Mouse (Mus musculus) forebrain, embryonic 10.5 days (tissue): ENCODE data around the gene Mthfd1l. TPM values are rescaled to one million over a fixed set of nuclear protein-coding genes. Genes with fewer than 3 reads are reported as not detected.

Source experiments
- DNase-seq: peaks from one replicate; pipeline ENCODE4 v3.0.0-alpha.2; 2017; ENCODE audit warnings: low spot score; ENCODE audit errors: extremely low spot score
- H3K27ac ChIP-seq: fragments of 300-500 bp; sonication (generic); 2 replicates; pipeline ENCODE4 v1.5.1; 2016; ENCODE audit warnings: mild to moderate bottlenecking
- H3K27me3 ChIP-seq: fragments of 300-500 bp; sonication (generic); 2 replicates; pipeline ENCODE4 v1.6.1; 2016; ENCODE audit warnings: mild to moderate bottlenecking; ENCODE audit not compliant: poor library complexity, severe bottlenecking
- H3K36me3 ChIP-seq: fragments of 300-500 bp; sonication (generic); replicated peaks from 2 replicates; pipeline ENCODE4 v1.6.1; 2016; ENCODE audit warnings: mild to moderate bottlenecking, moderate library complexity
- H3K4me1 ChIP-seq: fragments of 300-500 bp; sonication (generic); 2 replicates; pipeline ENCODE4 v1.6.1; 2016
- H3K4me3 ChIP-seq: fragments of 300-500 bp; sonication (generic); 2 replicates; pipeline ENCODE4 v1.5.1; 2016; ENCODE audit warnings: mild to moderate bottlenecking, moderate library complexity
- H3K9me3 ChIP-seq: fragments of 300-500 bp; sonication (generic); 2 replicates; pipeline ENCODE4 v1.6.1; 2016; ENCODE audit warnings: mild to moderate bottlenecking, moderate library complexity
- WGBS: fragments of 180-500 bp; shearing (Covaris S2); methylation state at CpG from one replicate; pipeline ENCODE4 v1.1.7; 2016; 5-methylcytosine and 5-hydroxymethylcytosine counted together
- polyA plus RNA-seq: library from polyadenylated mRNA; unstranded; fragments of >200 nt; fragmentation: Nextera tagmentation; extraction: Ambion mirVana; gene quantifications from 2 replicates; pipeline ENCODE4 v1.2.1, GENCODE M21; 2016

Gene Mthfd1l
- polyA plus RNA-seq, 1 experiment from 2014 or later: 26.8 TPM

GRCm38 (mm10) chr10:4145080-4145807 lies 172.3 kb downstream of the Mthfd1l start:
- Histone ChIP-seq H3K9me3 (no peaks in the 10 kb centered on the region), H3K36me3 (peaks cover 33% of the 10 kb centered on the region), H3K4me1 (peaks cover 33% of the 10 kb centered on the region), H3K27me3 (no peaks in the 10 kb centered on the region), H3K27ac (0 out of 2 replicates have a peak overlapping the region, but pooled peaks have one; percentile 57), H3K4me3 (no peak overlapping the region)
- WGBS: 75% methylated on average over 16 of the region's 16 CpGs
- no peak for DNase-seq

- 92% methylated on average over 4 of the region's 4 CpGs for WGBS
- no peak for DNase-seq
- H3K27me3 ChIP-seq: no peaks in the 10 kb centered on the region
- H3K4me3 ChIP-seq: no peak overlapping the region
- peaks cover 33% of the 10 kb centered on the region for H3K4me1 ChIP-seq
- no peaks in the 10 kb centered on the region for H3K9me3 ChIP-seq
- H3K36me3 ChIP-seq: peaks cover 43% of the 10 kb centered on the region
- H3K27ac ChIP-seq: no peak overlapping the region
These were observed 174.0 kb downstream of the Mthfd1l start for GRCm38 (mm10) chr10:4146947-4147346.

GRCm38 (mm10) chr10:4151159-4151558 lies 178.2 kb downstream of the Mthfd1l start:
- Histone ChIP-seq H3K4me1 (peaks cover 9% of the 10 kb centered on the region), H3K9me3 (no peaks in the 10 kb centered on the region), H3K27me3 (no peaks in the 10 kb centered on the region), H3K27ac (no peak overlapping the region), H3K4me3 (no peak overlapping the region), H3K36me3 (peaks cover 55% of the 10 kb centered on the region)
- DNase-seq: no peak
- 81% methylated on average over 4 of the region's 4 CpGs for WGBS

GRCm38 (mm10) chr10:4151862-4152776 lies 179.2 kb downstream of the Mthfd1l start:
- peaks cover 55% of the 10 kb centered on the region for H3K36me3 ChIP-seq

GRCm38 (mm10) chr10:4153031-4153430 lies 180.1 kb downstream of the Mthfd1l start:
- 86% methylated on average over 4 of the region's 4 CpGs for WGBS
- H3K27me3 ChIP-seq: no peaks in the 10 kb centered on the region
- no peak overlapping the region for H3K4me3 ChIP-seq
- peaks cover 53% of the 10 kb centered on the region for H3K36me3 ChIP-seq
- no peaks in the 10 kb centered on the region for H3K9me3 ChIP-seq
- no peak for DNase-seq
- H3K4me1 ChIP-seq: peaks cover under 1% of the 10 kb centered on the region; the same call in 1 of the 2 replicates
- H3K27ac ChIP-seq: no peak overlapping the region

More at GRCm38 (mm10) chr10:4151862-4152776, 179.2 kb downstream of the Mthfd1l start:
- H3K4me1 ChIP-seq: peaks cover 8% of the 10 kb centered on the region
- DNase-seq: no peak
- H3K4me3 ChIP-seq: no peak overlapping the region
- H3K9me3 ChIP-seq: no peaks in the 10 kb centered on the region
- 91% methylated on average over 12 of the region's 12 CpGs for WGBS
- H3K27me3 ChIP-seq: no peaks in the 10 kb centered on the region
- no peak overlapping the region for H3K27ac ChIP-seq

GRCm38 (mm10) chr10:4154035-4154434 lies 181.1 kb downstream of the Mthfd1l start:
- Histone ChIP-seq H3K27me3 (no peaks in the 10 kb centered on the region), H3K9me3 (no peaks in the 10 kb centered on the region), H3K4me3 (no peak overlapping the region), H3K4me1 (no peaks in the 10 kb centered on the region), H3K36me3 (peaks cover 45% of the 10 kb centered on the region), H3K27ac (no peak overlapping the region)
- WGBS: 80% methylated on average over 6 of the region's 6 CpGs
- DNase-seq: no peak

GRCm38 (mm10) chr10:4155521-4155920 lies 182.6 kb downstream of the Mthfd1l start:
- H3K27me3 ChIP-seq: no peaks in the 10 kb centered on the region
- H3K4me1 ChIP-seq: peaks cover 11% of the 10 kb centered on the region; the same call in 1 of the 2 replicates
- no peak overlapping the region for H3K27ac ChIP-seq
- no peaks in the 10 kb centered on the region for H3K9me3 ChIP-seq
- 88% methylated on average over 5 of the region's 5 CpGs for WGBS
- no peak for DNase-seq
- H3K36me3 ChIP-seq: peaks cover 32% of the 10 kb centered on the region
- H3K4me3 ChIP-seq: no peak overlapping the region

GRCm38 (mm10) chr10:4158533-4158932 lies 185.6 kb downstream of the Mthfd1l start:
- Histone ChIP-seq H3K36me3 (peaks cover 12% of the 10 kb centered on the region; the same call in 1 of the 2 replicates), H3K4me3 (no peak overlapping the region), H3K4me1 (peaks cover 22% of the 10 kb centered on the region), H3K27me3 (no peaks in the 10 kb centered on the region), H3K9me3 (no peaks in the 10 kb centered on the region), H3K27ac (no peak overlapping the region)
- no peak for DNase-seq
- 86% methylated on average over 5 of the region's 5 CpGs for WGBS

- no peaks in the 10 kb centered on the region for H3K9me3 ChIP-seq
- H3K27me3 ChIP-seq: no peaks in the 10 kb centered on the region
- no peak overlapping the region for H3K4me3 ChIP-seq
- H3K4me1 ChIP-seq: peaks cover 24% of the 10 kb centered on the region
- peaks cover 6% of the 10 kb centered on the region; the same call in 1 of the 2 replicates for H3K36me3 ChIP-seq
- no peak overlapping the region for H3K27ac ChIP-seq
- 88% methylated on average over 8 of the region's 8 CpGs for WGBS
- no peak for DNase-seq
These were observed 186.7 kb downstream of the Mthfd1l start for GRCm38 (mm10) chr10:4159541-4160090.

GRCm38 (mm10) chr10:4160242-4160785 lies 187.4 kb downstream of the Mthfd1l start:
- Histone ChIP-seq H3K27me3 (no peaks in the 10 kb centered on the region), H3K4me1 (peaks cover 24% of the 10 kb centered on the region), H3K36me3 (peaks cover 6% of the 10 kb centered on the region; the same call in 1 of the 2 replicates), H3K27ac (peak overlapping the region; percentile 17; the same call in 1 of the 2 replicates), H3K9me3 (no peaks in the 10 kb centered on the region), H3K4me3 (no peak overlapping the region)
- WGBS: 90% methylated on average over 13 of the region's 13 CpGs
- DNase-seq: no peak

GRCm38 (mm10) chr10:4162049-4162448 lies 189.1 kb downstream of the Mthfd1l start:
- WGBS: 85% methylated on average over 2 of the region's 2 CpGs
- Histone ChIP-seq H3K9me3 (no peaks in the 10 kb centered on the region), H3K27me3 (no peaks in the 10 kb centered on the region), H3K27ac (no peak overlapping the region), H3K4me3 (no peak overlapping the region), H3K36me3 (no peaks in the 10 kb centered on the region), H3K4me1 (peaks cover 24% of the 10 kb centered on the region)
- no peak for DNase-seq

- Histone ChIP-seq H3K36me3 (no peaks in the 10 kb centered on the region), H3K4me1 (peaks cover 24% of the 10 kb centered on the region), H3K4me3 (no peak overlapping the region), H3K27me3 (no peaks in the 10 kb centered on the region), H3K9me3 (no peaks in the 10 kb centered on the region), H3K27ac (peak overlapping the region; percentile 44; the same call in 1 of the 2 replicates)
- WGBS: 83% methylated on average over 3 of the region's 3 CpGs
- DNase-seq: no peak
These were observed 190.1 kb downstream of the Mthfd1l start for GRCm38 (mm10) chr10:4162976-4163375.
